Mouse (Mus musculus): ENCODE measurements at regions not wholly inside any gene's neighbourhood (a gene's known extent, or its start where the extent isn't known, plus 50 kb on each side); places are given as distances from the start of the nearest gene placed in this dataset.

GRCm38 (mm10) chr5:101222390-101222789 is 376.9 kb downstream of the Gpat3 start:
- intact Hi-C loops (cut with DNase I) = no loop called here
- Histone ChIP-seq H3K27ac (no peak overlapping the region), H3K4me3 (no peak overlapping the region)
- DNase-seq = no peak
- no peak for TF ChIP-seq CTCF (IDR thresholded peaks at IDR 0.05)

- no peak overlapping the region for H3K27ac ChIP-seq
- DNase-seq = no peak
- no peak for TF ChIP-seq CTCF (IDR thresholded peaks at IDR 0.05)
- no peak overlapping the region for H3K4me3 ChIP-seq
- intact Hi-C loops (cut with DNase I) = no loop called here
Measured at GRCm38 (mm10) chr5:101218082-101218481, 372.6 kb downstream of the Gpat3 start.

DNA sequence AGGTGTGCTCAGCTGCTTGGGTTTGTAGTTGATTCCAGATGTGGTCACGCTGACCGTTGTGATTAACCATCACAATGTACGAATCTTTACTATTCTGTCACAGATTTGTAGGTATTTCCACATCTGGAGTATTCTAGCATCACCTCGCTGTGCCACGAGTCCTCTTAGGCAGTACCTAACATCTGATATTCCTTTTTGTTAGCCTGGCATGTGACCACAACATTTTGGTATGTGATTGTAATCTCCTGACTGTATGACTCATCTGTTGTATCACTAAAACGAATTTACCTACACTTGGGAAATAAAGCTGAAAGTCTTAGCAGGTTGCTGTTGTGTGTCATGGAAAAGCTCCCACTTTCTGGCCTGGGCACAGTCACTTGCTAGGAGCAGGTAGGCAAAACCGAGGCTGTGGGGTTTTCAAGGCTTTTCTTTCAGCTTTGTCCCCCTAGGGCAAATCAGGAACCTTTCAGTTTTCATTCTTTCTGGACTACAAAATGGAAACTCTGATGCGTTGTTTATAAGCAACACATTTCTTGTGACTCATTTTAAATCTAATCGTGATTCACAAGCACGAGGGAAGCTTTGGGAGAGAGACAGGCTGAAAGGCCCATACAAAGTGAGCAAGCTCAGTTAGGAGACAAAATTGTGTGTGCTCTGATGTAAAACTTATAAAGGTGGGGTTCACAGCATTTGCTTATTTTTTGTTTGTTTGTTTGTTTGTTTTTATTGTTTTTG is 371.5 kb downstream of the Gpat3 start:
- Histone ChIP-seq H3K4me3 (no peak overlapping the region), H3K27ac (no peak overlapping the region)
- no peak for TF ChIP-seq CTCF (IDR thresholded peaks at IDR 0.05)
- DNase-seq = no peak
- intact Hi-C loops (cut with DNase I) = no loop called here

DNA sequence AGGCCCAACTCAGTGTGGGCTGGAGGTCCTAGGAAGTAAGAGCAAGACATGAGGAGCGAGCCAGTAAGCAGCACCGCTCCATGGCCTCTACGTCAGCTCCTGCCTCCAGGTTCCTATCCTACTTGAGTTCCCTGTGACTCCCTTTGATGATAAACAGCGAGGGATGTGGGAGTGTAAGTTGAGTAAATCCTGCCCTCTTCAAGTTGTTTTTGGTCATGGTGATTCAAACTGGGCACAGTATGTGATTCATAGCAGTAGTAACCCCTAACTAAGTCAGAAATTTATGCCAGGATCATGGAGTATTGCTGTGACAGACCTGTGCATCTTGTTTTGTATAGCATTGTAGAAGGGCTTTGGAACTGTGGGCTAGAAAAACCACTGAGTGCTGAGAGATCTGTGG is 366.5 kb downstream of the Gpat3 start:
- Histone ChIP-seq H3K27ac (no peak overlapping the region), H3K4me3 (no peak overlapping the region)
- intact Hi-C loops (cut with DNase I) = no loop called here
- no peak for TF ChIP-seq CTCF (IDR thresholded peaks at IDR 0.05)
- no peak for DNase-seq

GRCm38 (mm10) chr5:101208150-101208549 is 362.6 kb downstream of the Gpat3 start:
- DNase-seq = no peak
- no peak overlapping the region for H3K27ac ChIP-seq
- intact Hi-C loops (cut with DNase I) = no loop called here
- no peak overlapping the region for H3K4me3 ChIP-seq
- no peak for TF ChIP-seq CTCF (IDR thresholded peaks at IDR 0.05)

DNA sequence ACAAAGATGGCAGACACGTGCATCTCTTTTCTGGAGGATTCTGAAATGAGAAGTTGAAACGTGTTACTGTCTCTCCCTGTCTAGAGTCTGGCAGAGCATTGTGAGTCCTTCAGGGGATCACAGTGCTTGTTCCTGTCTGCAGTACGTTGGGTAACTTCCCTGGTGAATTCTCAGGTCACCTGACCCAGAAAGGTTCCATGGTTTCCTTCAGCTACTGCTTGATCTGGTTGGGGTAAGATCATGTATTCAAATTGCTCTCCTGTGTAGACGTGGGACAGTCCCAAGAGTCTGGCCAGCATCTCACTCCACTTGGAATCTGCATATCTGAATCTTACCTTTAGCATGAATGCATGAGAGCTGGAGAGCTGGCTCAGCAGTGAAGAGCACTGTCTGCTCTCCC is 350.0 kb downstream of the Gpat3 start:
- Histone ChIP-seq H3K27ac (no peak overlapping the region), H3K4me3 (no peak overlapping the region)
- intact Hi-C loops (cut with DNase I) = no loop called here
- no peak for DNase-seq
- no peak for TF ChIP-seq CTCF (IDR thresholded peaks at IDR 0.05)

- Histone ChIP-seq H3K27ac (no peak overlapping the region), H3K4me3 (no peak overlapping the region)
- no peak for TF ChIP-seq CTCF (IDR thresholded peaks at IDR 0.05)
- intact Hi-C loops (cut with DNase I) = no loop called here
- DNase-seq = no peak
Measured at GRCm38 (mm10) chr5:101190976-101191375, 345.5 kb downstream of the Gpat3 start.

- TF ChIP-seq CTCF (IDR thresholded peaks at IDR 0.05) = no peak
- intact Hi-C loops (cut with DNase I) = no loop called here
- no peak overlapping the region for H3K4me3 ChIP-seq
- no peak for DNase-seq
- H3K27ac ChIP-seq = no peak overlapping the region
Measured at GRCm38 (mm10) chr5:101173183-101173582, 327.7 kb downstream of the Gpat3 start.

- Histone ChIP-seq H3K27ac (no peak overlapping the region), H3K4me3 (no peak overlapping the region)
- intact Hi-C loops (cut with DNase I) = no loop called here
- DNase-seq = no peak
- TF ChIP-seq CTCF (IDR thresholded peaks at IDR 0.05) = no peak
Measured at GRCm38 (mm10) chr5:101172782-101173181, 327.3 kb downstream of the Gpat3 start.

DNA sequence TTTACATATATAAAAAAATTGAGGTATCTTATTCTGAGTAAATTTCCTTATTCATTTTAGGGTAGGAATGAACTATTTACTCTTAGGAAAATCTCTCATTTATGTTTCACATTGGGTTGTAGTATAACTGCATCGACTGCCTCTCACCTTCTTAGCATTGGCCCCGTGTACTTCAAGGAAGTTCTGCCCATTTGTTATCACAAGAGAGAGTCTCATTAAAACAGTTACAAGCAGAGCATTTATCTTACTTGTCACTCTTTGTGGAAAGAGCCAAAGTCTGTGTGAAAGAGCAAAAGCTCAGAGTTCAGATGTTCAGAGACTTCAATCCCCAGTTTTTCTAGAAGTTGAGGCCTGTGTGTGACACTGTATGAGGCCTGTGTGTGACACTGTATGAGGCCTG is 323.6 kb downstream of the Gpat3 start:
- no peak overlapping the region for H3K4me3 ChIP-seq
- H3K27ac ChIP-seq = no peak overlapping the region
- DNase-seq = no peak
- no peak for TF ChIP-seq CTCF (IDR thresholded peaks at IDR 0.05)
- intact Hi-C loops (cut with DNase I) = no loop called here

- no peak for DNase-seq
- Histone ChIP-seq H3K4me3 (no peak overlapping the region), H3K27ac (no peak overlapping the region)
- intact Hi-C loops (cut with DNase I) = no loop called here
- no peak for TF ChIP-seq CTCF (IDR thresholded peaks at IDR 0.05)
Measured at GRCm38 (mm10) chr5:101163624-101164213, 318.2 kb downstream of the Gpat3 start.

DNA sequence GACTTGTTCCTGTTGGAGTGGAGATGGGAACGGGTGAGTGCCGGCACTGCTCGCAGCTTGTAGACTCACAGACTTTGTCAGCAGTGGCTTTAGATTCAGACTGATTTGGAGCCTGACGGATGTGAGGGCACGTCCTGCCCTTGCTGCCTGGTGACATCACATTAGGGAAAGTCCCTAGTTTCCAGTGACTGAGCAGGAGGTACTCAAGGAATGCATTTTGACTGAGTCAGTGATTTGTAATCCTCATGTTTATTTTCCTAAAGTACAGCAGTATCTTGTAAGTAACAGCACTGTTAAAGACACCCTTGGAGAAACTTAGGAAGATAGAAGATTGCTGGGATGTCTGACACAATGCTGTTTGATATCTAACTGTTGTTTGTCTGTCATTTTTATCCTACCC is 317.6 kb downstream of the Gpat3 start:
- no peak for DNase-seq
- no peak overlapping the region for H3K4me3 ChIP-seq
- TF ChIP-seq CTCF (IDR thresholded peaks at IDR 0.05) = no peak
- no peak overlapping the region for H3K27ac ChIP-seq
- intact Hi-C loops (cut with DNase I) = no loop called here

DNA sequence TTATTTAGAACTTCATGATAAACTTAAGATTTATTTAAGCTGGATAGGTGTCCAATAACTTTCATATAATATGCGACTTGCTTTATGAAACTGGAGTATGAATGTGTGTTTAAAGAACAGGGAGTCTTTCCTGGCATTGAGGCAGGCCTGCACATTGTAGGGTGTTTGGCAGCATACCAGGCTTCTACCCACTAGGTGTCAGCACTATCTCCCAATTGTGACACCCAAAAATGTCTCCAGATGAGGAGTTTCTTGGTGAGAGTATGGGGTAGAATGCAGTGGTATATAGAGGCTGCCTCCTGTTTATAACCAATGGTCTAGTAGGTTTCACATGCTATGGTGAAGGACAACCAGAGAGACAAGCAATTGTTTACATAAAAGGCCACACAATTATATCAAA is 311.9 kb downstream of the Gpat3 start:
- TF ChIP-seq CTCF (IDR thresholded peaks at IDR 0.05) = no peak
- DNase-seq = no peak
- Histone ChIP-seq H3K27ac (no peak overlapping the region), H3K4me3 (no peak overlapping the region)
- intact Hi-C loops (cut with DNase I) = no loop called here

DNA sequence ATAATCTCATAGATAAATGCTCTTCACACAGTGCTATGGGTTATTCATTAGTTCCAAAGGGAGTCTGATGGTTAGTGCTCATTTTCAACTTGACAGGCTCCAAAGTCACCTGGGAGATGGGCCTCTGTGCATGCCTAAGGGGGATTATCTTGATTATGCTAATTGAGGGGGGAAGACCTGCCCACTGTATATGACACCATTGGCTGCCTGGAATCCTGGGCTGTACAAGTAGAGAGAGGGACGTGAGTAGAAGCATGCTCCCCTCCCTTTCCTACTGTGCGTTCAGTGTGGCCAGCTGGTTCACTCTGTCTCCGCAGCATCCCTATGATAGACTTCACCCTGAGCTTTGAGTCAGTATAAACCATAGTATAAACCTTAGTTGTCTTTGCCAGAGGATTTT is 300.8 kb downstream of the Gpat3 start:
- Histone ChIP-seq H3K27ac (no peak overlapping the region), H3K4me3 (no peak overlapping the region)
- no peak for TF ChIP-seq CTCF (IDR thresholded peaks at IDR 0.05)
- intact Hi-C loops (cut with DNase I) = no loop called here
- no peak for DNase-seq

Measured in gastrocnemius, adult 2 months (tissue).